Mouse (Mus musculus): Measurements from ENCODE around the gene Hist2h2aa2. TPM values are rescaled to one million over a fixed set of nuclear protein-coding genes. Genes with fewer than 3 reads are reported as not detected.
"Not testable (repeated sequence)": the region's sequence is repeated elsewhere in the genome, so short reads cannot be mapped to it uniquely, and the experiment has no call there.

The Hist2h2aa2 gene
- total RNA-seq, 2 experiments from 2014 or later = 615 to 716 TPM

DNA sequence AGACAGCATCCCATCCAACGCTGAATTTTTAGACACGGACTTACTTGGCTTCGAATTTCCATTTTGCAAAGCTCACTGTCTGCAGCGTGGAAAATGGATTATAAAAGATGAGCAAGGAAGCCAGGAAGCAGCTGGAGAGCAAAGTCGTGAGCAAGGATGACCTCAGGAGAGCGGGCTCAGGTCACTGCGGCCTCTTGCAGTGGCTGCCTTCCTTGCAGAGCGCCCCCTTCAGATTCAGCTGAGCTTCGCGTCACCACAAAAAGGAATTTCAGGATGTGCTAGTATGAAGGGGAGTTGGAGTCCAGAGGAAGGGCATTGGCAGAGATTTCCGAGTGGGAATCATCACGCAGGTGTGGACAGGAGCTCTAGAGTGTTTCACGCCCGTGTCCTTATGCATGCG is 30.8 kb downstream of the Hist2h2aa2 start:
- DNase-seq = peak in 1 of 2 experiments; percentile 47
- intact Hi-C loops (cut with DNase I) = no loop called here

DNA sequence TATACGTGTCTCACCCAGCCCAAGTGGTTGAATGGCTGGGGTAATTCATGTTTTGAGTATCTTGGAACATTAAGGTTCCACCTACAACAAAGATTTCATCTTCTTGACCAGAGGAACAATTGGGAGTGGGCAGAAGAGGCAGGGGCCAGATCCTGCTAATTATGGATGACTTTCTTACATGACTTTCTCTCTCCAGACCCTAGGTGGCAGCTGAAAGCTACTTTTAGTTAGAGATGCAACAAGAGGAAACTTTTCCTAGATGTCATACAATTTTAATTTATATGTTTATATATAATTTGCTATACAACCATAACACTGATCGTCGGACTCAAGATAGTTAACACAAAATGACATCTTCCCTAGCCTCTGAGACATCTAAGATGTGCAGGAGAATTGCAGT is 32.3 kb downstream of the Hist2h2aa2 start:
- DNase-seq = no peak
- intact Hi-C loops (cut with DNase I) = no loop called here

DNA sequence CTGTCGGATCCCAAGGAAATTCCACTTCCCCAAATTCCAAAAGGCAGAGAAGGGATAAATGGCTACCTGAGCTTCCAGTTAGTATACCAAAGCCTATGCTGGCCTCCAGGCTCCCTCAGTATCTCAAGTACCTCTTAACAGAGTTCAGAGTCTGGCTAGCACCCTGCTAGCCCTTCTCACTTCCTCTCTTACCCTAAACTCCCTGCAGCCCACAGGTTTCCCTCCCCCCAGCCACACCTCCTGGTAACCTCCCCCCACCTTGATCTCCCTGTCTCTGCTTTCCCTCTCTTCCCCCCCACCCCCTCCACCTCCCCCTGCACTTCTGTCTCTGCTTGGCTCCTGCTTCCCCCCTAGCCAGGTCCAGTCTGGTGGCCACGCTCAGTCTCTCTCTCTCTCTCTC is 40.3 kb downstream of the Hist2h2aa2 start:
- intact Hi-C loops (cut with DNase I) = no loop called here
- DNase-seq = no peak

DNA sequence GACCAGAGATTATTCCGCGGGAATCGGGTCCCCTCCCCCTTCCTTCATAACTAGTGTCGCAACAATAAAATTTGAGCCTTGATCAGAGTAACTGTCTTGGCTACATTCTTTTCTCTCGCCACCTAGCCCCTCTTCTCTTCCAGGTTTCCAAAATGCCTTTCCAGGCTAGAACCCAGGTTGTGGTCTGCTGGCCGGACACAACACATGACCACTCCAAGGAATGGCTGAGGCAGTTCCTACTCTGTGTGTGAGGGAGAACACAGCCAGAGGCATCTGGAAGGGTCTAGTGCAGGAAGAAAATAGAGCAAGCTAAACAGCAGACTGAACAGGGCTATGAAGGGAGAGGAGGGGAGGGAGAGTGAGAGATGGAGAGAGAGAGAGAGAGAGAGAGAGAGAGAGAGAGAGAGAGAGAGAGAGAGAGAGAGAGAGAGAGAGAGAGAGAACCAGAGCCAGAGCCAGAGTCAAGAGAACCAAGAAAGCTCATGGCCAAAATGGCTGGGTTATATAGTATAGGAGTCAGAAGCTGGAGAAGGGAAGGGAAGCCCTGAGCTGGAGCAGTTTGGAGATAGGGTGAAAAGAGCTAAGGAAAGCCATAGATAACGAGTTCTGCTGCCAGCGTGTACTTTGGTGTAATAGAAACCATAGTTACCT is 41.4 kb downstream of the Hist2h2aa2 start:
- DNase-seq; intact Hi-C loops (cut with DNase I): not testable (repeated sequence)

DNA sequence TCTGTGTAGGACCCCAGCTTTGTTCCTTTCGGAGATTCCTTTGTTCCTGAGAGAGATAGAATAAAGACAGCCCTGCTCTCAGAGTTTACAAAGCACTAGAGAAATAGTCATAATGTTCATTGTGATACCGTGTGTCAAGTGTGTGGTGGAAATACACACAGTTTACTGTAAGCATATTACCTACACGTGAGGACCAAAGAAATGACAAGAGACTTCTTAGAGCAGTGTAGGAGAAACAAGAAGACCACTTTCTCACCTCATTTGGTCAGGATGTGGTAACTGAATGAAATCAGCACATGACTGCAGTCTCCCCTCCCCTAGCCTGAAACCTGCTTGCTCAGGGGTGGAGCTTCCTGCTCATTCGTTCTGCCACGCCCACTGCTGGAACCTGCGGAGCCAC is 41.9 kb downstream of the Hist2h2aa2 start:
- intact Hi-C loops (cut with DNase I) = no loop called here
- DNase-seq = no peak

DNA sequence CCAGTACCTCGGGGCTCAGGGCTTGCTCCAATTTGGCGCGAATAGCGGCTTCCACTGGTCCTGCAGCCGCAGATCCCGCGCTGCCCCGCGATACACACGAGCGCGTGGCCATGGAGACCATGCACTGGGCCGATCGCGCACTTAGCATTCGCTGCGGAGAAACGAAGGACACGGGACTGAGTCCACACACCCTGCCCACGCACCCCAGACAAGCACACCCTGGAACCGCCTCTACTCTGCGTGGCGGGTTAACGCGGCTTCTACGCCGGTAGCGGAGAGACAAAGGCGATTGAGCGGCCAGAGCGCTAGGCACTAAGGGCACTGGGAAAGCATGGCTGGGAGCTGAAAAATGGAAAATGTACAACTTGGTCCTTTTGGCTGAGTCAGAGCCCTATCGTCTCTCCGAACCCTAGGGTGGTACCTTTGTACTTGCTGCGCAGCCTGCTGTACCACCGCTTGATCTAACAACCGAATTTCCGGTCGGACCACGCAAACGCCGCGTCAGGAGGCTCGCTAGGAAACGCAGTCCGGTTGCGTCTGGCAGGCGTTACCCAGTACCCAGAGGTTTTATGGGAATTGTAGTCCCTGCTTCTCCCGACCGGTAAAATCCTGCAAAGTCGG is 42.8 kb downstream of the Hist2h2aa2 start:
- DNase-seq = peak; percentile 89 to 91
- intact Hi-C loops (cut with DNase I) = no loop called here

DNA sequence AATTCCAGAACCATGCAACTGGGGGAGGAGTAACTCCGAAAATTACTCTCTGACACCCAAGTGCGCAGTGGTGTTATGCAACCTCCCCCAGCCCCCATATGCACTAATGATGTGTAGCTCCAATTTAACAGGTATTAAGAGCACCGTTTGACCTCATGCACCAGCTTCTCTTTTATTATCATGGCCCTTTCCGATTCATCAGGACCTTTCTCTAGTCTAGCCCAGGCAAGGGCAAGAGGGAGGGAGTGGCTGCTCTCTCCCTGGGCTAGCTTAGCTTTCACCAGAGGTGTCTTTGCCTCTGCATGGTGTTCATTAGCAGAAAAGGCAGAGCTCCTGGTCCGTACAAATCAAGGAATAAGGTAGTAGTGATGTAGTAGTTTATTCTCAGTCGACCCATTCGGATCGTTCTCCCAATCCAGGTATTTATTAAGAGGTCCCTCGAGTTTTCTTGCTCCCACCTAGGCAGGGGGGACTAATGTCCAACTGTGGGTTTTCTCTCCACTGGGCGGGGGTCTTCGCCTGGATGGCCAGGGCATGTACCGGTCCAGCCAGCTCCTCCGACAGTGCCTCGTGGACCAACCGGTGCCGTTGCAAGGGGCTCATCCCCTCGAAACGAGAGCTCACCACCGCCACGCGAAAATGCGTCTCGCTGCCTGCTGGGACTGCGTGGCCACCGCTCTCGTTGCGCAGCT is 43.5 kb downstream of the Hist2h2aa2 start:
- intact Hi-C loops (cut with DNase I) = no loop called here
- DNase-seq = no peak

DNA sequence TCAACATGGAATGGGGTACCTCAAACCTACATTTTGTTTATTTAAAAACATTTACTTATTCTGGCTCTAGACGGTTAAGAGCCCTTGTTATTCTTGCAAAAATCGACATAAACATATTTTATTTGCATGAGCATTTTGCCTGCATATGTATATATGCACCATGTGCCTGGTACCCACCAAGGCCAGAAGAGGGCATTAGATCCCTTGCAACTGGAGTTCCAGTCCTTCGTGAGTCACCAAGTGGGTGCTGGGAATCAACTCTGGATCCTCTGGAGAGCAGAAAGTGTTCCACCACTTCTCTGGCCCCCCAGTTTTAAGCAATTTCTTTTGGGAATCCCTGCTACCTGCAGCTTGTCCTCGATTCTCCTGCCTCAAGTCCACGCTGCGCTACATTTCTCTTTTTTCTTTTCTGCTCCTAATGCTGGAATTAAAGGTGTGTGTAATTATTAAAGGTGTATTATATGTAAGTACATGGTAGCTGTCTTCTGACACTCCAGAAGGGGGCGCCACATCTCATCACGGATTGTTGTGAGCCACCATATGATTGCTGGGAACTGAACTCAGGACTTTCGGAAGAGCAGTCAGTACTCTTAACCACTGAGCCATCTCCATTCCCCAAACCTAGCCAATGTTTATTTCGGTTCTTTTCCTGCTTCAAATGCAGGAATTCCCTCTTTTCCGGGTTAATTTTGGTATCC is 44.3 kb downstream of the Hist2h2aa2 start:
- peak in 1 of 2 experiments; percentile 24 for DNase-seq
- intact Hi-C loops (cut with DNase I) = no loop called here

DNA sequence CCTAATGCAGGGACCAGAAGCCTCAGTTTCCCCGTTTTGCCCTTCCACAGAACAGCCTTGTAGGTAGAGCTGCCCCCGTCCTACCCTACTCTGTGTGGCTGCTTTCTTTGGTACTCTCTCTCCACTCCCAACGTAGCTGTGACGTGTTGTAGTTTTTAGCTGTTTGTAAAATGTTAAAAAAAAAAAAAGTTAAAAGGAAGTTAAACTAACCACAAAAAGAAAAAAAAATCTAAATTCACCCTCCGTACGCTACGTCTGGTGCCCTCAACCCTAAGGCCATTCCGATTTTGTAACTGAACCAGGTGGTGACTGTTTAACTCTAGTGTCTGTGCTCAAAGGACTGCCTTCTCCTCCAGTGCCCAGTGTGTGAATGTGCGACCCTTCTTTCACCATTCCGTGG is 45.1 kb downstream of the Hist2h2aa2 start:
- intact Hi-C loops (cut with DNase I) = no loop called here
- DNase-seq = no peak

DNA sequence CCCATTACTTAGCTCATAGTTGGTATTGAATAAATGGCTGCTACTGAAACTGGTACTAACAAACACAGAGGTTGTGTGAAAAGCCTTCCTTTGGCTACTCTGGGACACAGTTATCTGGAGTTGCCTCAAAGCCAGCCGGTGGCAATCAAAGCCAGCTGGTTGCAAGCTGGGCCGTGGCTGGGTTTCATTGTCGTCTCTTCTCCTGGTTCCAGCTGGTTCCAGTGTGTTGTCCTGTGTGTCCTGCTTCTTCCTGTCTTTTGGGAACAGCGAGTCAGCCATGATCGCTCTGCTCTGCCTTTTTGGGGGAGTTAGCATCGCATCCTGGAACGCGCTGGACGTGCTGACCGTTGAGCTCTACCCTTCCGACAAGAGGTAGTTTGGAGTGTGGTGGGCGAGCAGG is 47.1 kb downstream of the Hist2h2aa2 start:
- DNase-seq = peak; percentile 23 to 60

More for the DNA sequence above, 47.1 kb downstream of the Hist2h2aa2 start:
- intact Hi-C loops (cut with DNase I) = no loop called here

Small RNAs within 50 kb of the gene (microRNA-seq; reads per million reads assigned to microRNA genes)
- gene Gm44492 (0 to 0.70 reads per million in 2 experiments), gene Gm47311 (0 reads per million in 2 experiments), gene Gm47313 (0 reads per million in 2 experiments)

Other genes starting within 250 kb of the Hist2h2aa2 start
- gene Plekho1, start 244.3 kb downstream of the Hist2h2aa2 start, total RNA-seq (2021) = 100 to 1,000 TPM; 111 to 118 TPM
- 10 to 100 TPM; 24.7 to 34.4 TPM for gene Vps45, start 181.8 kb downstream of the Hist2h2aa2 start, total RNA-seq (2021)
- 10 to 100 TPM; 50.9 to 51.0 TPM for gene Otud7b, start 135.7 kb downstream of the Hist2h2aa2 start, total RNA-seq (2021)
- gene Mtmr11, start 78.3 kb downstream of the Hist2h2aa2 start, total RNA-seq (2021) = 1 to 10 TPM; 6.6 to 7.8 TPM
- 10 to 100 TPM; 27.8 to 28.2 TPM for gene Sf3b4, start 67.9 kb downstream of the Hist2h2aa2 start, total RNA-seq (2021)
- 10 to 100 TPM; 13.7 to 14.0 TPM for gene Sv2a, start 59.1 kb downstream of the Hist2h2aa2 start, total RNA-seq (2021)
- 10 to 100 TPM; 19.3 to 19.6 TPM for gene Bola1, start 20.6 kb downstream of the Hist2h2aa2 start, total RNA-seq (2021)
- 10 to 100 TPM; 10.6 to 14.9 TPM for gene Hist2h2ab, start 20.4 kb downstream of the Hist2h2aa2 start, total RNA-seq (2021)
- 100 to 1,000 TPM; 103 to 121 TPM for gene Hist2h2ac, start 19.4 kb downstream of the Hist2h2aa2 start, total RNA-seq (2021)
- gene Hist2h2be, start 19.2 kb downstream of the Hist2h2aa2 start, total RNA-seq (2021) = 1 to 10 TPM; 4.6 to 5.9 TPM
- 10 to 100 TPM; 78.6 to 96.2 TPM for gene Hist2h3c2, start 1.1 kb downstream of the Hist2h2aa2 start, total RNA-seq (2021)
- gene Hist2h2aa1, start 5.2 kb upstream of the Hist2h2aa2 start, total RNA-seq (2021) = 10 to 100 TPM; 21.8 to 28.9 TPM
- under 1 TPM in 1 of 2 experiments, not detected in 1; 0.22 TPM for gene Hist2h3c1, start 6.4 kb upstream of the Hist2h2aa2 start, total RNA-seq (2021)
- gene Hist2h4, start 23.0 kb upstream of the Hist2h2aa2 start, total RNA-seq (2021) = 10 to 100 TPM; 49.8 to 51.8 TPM
- 100 to 1,000 TPM; 369 to 427 TPM for gene Hist2h3b, start 28.4 kb upstream of the Hist2h2aa2 start, total RNA-seq (2021)
- gene Hist2h2bb, start 29.5 kb upstream of the Hist2h2aa2 start, total RNA-seq (2021) = 100 to 1,000 TPM; 376 to 419 TPM
- 1 to 10 TPM in 1 of 2 experiments, under 1 TPM in 1; 0.38 to 1.2 TPM for gene Fcgr1, start 53.7 kb upstream of the Hist2h2aa2 start, total RNA-seq (2021)
- gene BC107364, start 212.0 kb upstream of the Hist2h2aa2 start, total RNA-seq (2021) = not detected